Mouse (Mus musculus): Measurements from ENCODE around the gene Arfip1.
A peak's percentile ranks its signal among the peaks of the same experiment; 100 is the strongest.

Gene Arfip1

GRCm38 (mm10) chr3:84582023-84582912 is at the start of gene Arfip1:
TSS of gene Arfip1 (minus strand) at chr3:84582625.
- DNase-seq (ENCODE audit: low spot score): peak; percentile 99

- no peak for DNase-seq (ENCODE audit: low spot score)
These were observed 49.2 kb upstream of the Arfip1 start for GRCm38 (mm10) chr3:84631586-84631985.

GRCm38 (mm10) chr3:84622026-84622425 is 39.6 kb upstream of the Arfip1 start:
- no peak for DNase-seq (ENCODE audit: low spot score)

- DNase-seq (ENCODE audit: low spot score): no peak
These were observed 37.3 kb upstream of the Arfip1 start for GRCm38 (mm10) chr3:84619725-84620124.

- DNase-seq (ENCODE audit: low spot score): no peak
These were observed 36.6 kb upstream of the Arfip1 start for GRCm38 (mm10) chr3:84619056-84619455.

GRCm38 (mm10) chr3:84618627-84619026 is 36.2 kb upstream of the Arfip1 start:
- no peak for DNase-seq (ENCODE audit: low spot score)

DNA sequence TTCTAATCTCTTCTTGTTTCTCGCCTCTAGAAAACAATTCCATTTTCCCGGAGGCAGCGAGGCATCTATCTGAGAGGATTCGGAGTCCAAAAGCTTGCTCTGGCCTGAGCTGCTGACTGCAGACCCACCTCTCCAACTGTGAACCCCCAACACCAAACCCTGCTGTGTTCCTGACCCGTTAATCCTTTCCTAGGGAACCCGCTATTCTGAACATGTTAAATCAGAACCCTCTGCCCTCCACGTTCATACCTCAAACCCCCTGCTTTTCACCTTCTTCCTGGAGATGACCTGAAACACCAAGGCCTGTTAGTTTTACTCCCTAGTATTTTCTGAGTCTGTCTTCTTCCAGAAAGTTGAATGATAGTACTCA is 33.4 kb upstream of the Arfip1 start:
- DNase-seq (ENCODE audit: low spot score): no peak

DNA sequence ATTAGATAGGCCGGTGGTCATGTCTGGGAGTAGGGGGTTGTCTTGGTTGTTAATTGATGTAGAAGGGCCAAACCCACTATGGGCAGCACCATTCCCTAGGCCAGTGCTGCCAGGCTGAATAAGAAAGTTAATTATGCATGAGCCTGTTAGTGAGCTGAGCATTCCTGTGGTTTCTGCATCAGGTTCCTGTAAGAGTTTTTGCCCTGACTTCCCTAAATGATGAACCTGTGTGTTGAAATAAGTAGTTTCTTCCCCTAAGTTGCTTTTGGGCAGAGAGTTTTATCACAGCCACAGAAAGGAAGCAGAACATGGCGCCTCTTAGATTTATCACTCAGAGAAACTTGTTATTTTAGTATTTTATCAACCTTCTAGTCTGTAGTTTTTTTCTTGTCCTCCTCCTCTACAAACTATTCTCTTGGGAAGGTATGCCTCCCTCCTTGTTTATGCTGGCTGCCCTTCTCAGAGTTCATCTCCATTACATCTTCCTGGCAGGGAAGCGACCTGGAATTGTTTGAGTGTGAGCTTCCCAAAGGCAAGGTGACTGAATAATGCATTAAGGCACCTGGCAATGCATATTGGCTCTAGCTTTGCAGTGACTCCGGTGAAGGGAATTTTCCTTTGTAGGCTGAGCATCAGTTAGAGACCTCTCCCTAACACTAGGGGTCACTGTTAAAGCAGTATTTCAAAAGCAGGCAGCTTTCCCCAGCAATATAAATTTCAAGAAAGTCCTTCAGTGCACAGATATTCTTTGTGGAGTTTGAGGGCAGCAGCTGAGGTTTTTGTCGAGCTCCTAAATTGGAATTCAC is 32.8 kb upstream of the Arfip1 start:
- DNase-seq (ENCODE audit: low spot score): no peak

DNA sequence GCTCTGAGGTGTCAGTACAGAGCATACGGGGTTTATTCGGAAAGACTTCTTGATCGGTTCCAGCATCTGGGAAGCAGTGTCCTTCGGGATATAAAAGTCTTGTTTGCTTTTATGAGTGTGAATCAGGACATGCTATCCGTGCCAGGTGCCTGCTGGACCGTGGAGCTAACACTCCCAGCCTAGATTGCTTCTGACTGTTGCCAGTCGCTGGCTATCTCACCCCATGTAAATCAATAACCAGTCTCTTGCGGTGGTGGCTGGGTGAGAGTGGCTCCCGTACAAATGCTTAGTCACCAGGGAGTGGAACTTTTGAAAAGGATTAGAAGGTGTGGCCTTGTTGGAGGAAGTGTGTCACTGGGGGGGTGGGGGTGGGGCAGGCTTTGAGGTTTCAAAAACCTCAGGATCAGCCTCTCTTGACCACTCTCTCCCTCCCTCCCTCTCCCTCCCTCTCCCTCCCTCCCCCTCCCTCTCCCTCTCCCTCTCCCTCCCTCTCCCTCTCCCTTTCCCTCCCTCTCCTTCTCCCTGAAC is 27.8 kb upstream of the Arfip1 start:
- no peak for DNase-seq (ENCODE audit: low spot score)

GRCm38 (mm10) chr3:84603212-84603611 is 20.8 kb upstream of the Arfip1 start:
- no peak for DNase-seq (ENCODE audit: low spot score)

DNA sequence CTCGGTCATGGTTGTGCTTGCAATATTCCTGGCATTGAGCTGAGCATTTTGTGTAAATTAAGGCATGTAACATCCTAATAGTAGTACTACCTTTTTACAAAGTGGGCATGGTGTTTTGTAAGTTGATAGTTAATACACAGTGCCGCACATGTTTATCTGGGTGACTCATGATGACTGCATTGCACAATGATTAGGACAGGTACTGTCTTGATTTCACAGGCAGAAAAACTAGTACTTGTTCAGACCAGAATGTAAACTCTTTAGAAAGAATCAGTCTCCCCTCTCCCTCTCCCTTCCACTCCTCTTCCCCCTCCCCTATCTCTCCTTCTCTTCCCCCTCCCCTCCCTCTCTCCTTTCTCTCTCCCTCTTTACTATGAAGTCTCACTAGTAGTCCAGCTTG is 20.3 kb upstream of the Arfip1 start:
- no peak for DNase-seq (ENCODE audit: low spot score)

GRCm38 (mm10) chr3:84601870-84602495 is 19.6 kb upstream of the Arfip1 start:
- peak; percentile 61 for DNase-seq (ENCODE audit: low spot score)

GRCm38 (mm10) chr3:84598756-84599155 is 16.3 kb upstream of the Arfip1 start:
- DNase-seq (ENCODE audit: low spot score): no peak

- DNase-seq (ENCODE audit: low spot score): no peak
These were observed 15.7 kb upstream of the Arfip1 start for GRCm38 (mm10) chr3:84597996-84598734.

- no peak for DNase-seq (ENCODE audit: low spot score)
These were observed 13.3 kb upstream of the Arfip1 start for GRCm38 (mm10) chr3:84595677-84596234.

GRCm38 (mm10) chr3:84594894-84595676 is 12.7 kb upstream of the Arfip1 start:
- no peak for DNase-seq (ENCODE audit: low spot score)

DNA sequence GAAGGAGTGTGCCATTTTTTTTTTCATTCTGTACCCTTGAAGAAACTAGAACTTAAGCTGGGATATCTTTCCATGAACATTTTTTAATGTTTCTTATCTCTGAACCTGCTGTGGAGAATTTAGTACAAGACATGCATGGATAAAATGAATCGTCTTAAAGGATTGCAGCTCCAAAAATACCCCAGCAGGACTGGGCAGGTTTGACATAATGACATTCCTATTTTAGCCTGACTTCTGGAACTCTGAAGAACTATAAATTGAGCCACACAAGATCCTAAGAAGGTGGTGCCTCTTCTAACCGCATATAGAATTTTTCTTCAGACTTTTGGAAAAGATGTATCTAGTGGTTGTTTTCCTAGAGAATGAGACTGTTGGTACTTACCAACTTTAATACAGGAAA is 10.8 kb upstream of the Arfip1 start, which contains the start of gene Tigd4:
Tigd4 (plus strand) TSS at position 301 of the 400 bp plus-strand sequence.
- DNase-seq (ENCODE audit: low spot score): no peak

DNA sequence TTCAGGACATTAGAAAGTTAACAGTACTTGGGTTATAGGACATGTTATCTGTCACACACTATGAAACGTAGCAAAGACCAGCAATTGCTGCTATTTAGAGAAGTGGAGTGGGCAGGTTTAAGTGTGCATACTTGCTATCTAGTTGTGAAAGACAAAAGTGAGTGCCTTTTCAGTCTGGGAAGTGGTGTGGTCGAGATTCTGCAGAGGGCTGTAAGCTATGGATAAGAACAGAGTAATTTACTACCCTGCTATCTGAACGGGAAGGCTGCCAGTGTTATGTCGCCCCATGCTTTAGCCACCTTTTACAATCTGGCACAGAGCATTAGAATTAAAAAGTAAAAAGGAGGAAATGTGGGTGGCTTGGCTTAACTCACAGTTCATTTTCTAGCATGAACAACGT is 4.3 kb upstream of the Arfip1 start:
- no peak for DNase-seq (ENCODE audit: low spot score)

GRCm38 (mm10) chr3:84582913-84583276 is 470 bp upstream of the Arfip1 start:
- no peak for DNase-seq (ENCODE audit: low spot score)

- no peak for DNase-seq (ENCODE audit: low spot score)
These were observed 766 bp downstream of the Arfip1 start for GRCm38 (mm10) chr3:84581696-84582022.

DNA sequence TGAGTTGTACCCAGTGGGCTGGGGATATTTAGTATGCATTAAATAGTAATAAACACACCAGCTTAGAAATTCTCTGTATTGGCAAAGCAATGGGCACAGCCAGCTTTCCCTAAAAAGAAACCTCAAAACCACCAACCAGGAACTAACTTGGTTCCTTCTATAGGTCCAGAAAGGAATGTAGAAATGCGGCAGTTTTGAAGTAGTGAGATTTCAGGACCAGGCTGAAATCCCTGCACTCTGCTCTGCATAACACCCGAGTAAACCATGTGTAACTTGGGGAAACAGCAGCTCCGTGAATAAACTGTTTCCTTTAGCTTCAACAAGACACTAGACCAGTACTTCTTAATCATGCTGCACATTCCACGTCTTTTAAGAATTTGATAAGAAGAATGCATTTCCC is 1.7 kb downstream of the Arfip1 start:
- no peak for DNase-seq (ENCODE audit: low spot score)
